ENCODE assay signal across 8 mouse cellular contexts in the genomic region with DNA sequence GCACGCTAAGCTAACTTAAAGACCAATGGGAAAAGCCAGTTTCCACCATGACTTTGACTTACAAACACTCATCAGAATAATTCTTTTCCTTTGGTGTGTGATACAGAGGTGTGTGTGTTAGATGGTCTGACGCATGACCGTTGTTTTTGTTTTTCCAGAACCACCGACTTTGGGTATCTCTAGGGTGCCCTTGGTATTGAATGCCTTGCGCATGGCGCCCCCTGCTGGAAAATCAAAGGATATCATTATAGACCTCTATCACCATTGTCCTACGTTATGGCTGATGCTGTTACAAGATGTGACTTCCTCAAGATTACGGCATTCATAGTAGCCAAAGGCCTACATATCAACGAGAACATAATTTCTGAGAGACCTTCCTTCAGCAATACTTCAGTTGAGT. TPM values are rescaled to one million over a fixed set of nuclear protein-coding genes. Genes with fewer than 3 reads are reported as not detected.
DNase-seq lines count a peak whose midpoint lies in the region; ATAC-seq lines count a peak whose summit lies in the region.

No protein-coding gene starts in this region.

- no peaks in the 10 kb centered on the region for H3K27me3 ChIP-seq in midbrain, embryonic 14.5 days (ENCODE audit: control insufficient read depth, insufficient read depth, low read length)
- no peaks in the 10 kb centered on the region for H3K27me3 ChIP-seq in midbrain, embryonic 13.5 days

- H3K9ac ChIP-seq in midbrain, embryonic 14.5 days (replicated peaks; ENCODE audit: low read length): no peak overlapping the region
- H3K9ac ChIP-seq in midbrain, embryonic 13.5 days (replicated peaks): no peak overlapping the region

- DNase-seq in midbrain, embryonic 14.5 days: peak; percentile 48
- peak; percentile 77 for DNase-seq in T-cell, adult 2 months (ENCODE audit: low spot score)
- DNase-seq in cerebellum, postnatal 10 days: peak; percentile 84 to 88
- DNase-seq in left cerebral cortex, adult 11 months (ENCODE audit: low spot score): peak; percentile 14
- DNase-seq in testis, postnatal 14 days (ENCODE audit: low spot score): peak; percentile 60

- no peak for ATAC-seq in midbrain, embryonic 14.5 days (ENCODE audit: low FRiP score, low TSS enrichment)
- no peak for ATAC-seq in midbrain, embryonic 13.5 days
- ATAC-seq in hematopoietic stem cell, adult 5-6 weeks (replicated peaks in 1 of 2; ENCODE audit: insufficient read depth in 1 of 2, low FRiP score in 2 of 2, low TSS enrichment in 1 of 2, low read depth in 1 of 2, poor library complexity in 2 of 2, severe bottlenecking in 2 of 2): peak; percentile 82 to 87
- ATAC-seq in megakaryocyte-erythroid progenitor cell, adult 5-6 weeks (replicated peaks; ENCODE audit: low FRiP score, low TSS enrichment, poor library complexity, severe bottlenecking): peak; percentile 90

- no peak overlapping the region for H3K27ac ChIP-seq in midbrain, embryonic 14.5 days (replicated peaks; ENCODE audit: low read depth, low read length)
- H3K27ac ChIP-seq in midbrain, embryonic 13.5 days: no peak overlapping the region

- no peak overlapping the region for H3K4me2 ChIP-seq in midbrain, embryonic 14.5 days (ENCODE audit: low read length)
- H3K4me2 ChIP-seq in midbrain, embryonic 13.5 days (replicated peaks): no peak overlapping the region

- H3K4me3 ChIP-seq in midbrain, embryonic 14.5 days (replicated peaks; ENCODE audit: low read depth, low read length): no peak overlapping the region
- H3K4me3 ChIP-seq in midbrain, embryonic 13.5 days (replicated peaks): no peak overlapping the region

- 77% methylated on average over 9 of the region's 9 CpGs for WGBS in midbrain, embryonic 14.5 days
- WGBS in midbrain, embryonic 13.5 days: 77% methylated on average over 9 of the region's 9 CpGs

- no peaks in the 10 kb centered on the region for H3K4me1 ChIP-seq in midbrain, embryonic 14.5 days (ENCODE audit: control insufficient read depth, insufficient read depth, low read length)
- 0 out of 2 replicates have a peak, but pooled peaks cover 3% of the 10 kb centered on the region for H3K4me1 ChIP-seq in midbrain, embryonic 13.5 days (replicated peaks)

- no peaks in the 10 kb centered on the region for H3K9me3 ChIP-seq in midbrain, embryonic 14.5 days (ENCODE audit: control insufficient read depth, low read length)
- H3K9me3 ChIP-seq in midbrain, embryonic 13.5 days: no peaks in the 10 kb centered on the region

- no peaks in the 10 kb centered on the region for H3K36me3 ChIP-seq in midbrain, embryonic 14.5 days (ENCODE audit: control insufficient read depth, insufficient read depth, low read length)
- H3K36me3 ChIP-seq in midbrain, embryonic 13.5 days: no peaks in the 10 kb centered on the region

RNA-seq across cellular contexts. Expression of a gene that starts 56.1 kb away (rescaled TPM):
- polyA plus RNA-seq in midbrain, embryonic 14.5 days (2014; fragmentation: Nextera tagmentation; extraction: Ambion mirVana): 16.2 and 20.3 TPM in 2 replicates
- 21.1 and 25.4 TPM in 2 replicates for polyA plus RNA-seq in midbrain, embryonic 13.5 days (2015; fragmentation: Nextera tagmentation; extraction: Ambion mirVana)
- total RNA-seq in hematopoietic stem cell, adult 5-6 weeks (2017): 49.6 and 53.0 TPM in 2 replicates
- 16.2 and 16.8 TPM in 2 replicates for total RNA-seq in megakaryocyte-erythroid progenitor cell, adult 5-6 weeks (2014; fragmentation: Nextera tagmentation)
- total RNA-seq in megakaryocyte-erythroid progenitor cell, adult 5-6 weeks (2017): 27.1 and 40.1 TPM in 2 replicates

Comparison
In these comparisons a context has a peak if more than half of its experiments do, and no peak if none do; other contexts are left out.
1. ATAC-seq: peak in hematopoietic stem cell, adult 5-6 weeks (2 of 2) and megakaryocyte-erythroid progenitor cell, adult 5-6 weeks (single experiment); none in midbrain, embryonic 14.5 days (single experiment) and midbrain, embryonic 13.5 days (single experiment).
2. DNase-seq: peak in every context shown above with its lines; median percentile 86 in cerebellum, postnatal 10 days; 77 in T-cell, adult 2 months; 60 in testis, postnatal 14 days; 48 in midbrain, embryonic 14.5 days; 14 in left cerebral cortex, adult 11 months.